Mouse (Mus musculus): Measurements from ENCODE around the gene Rplp1. TPM values are rescaled to one million over a fixed set of nuclear protein-coding genes. Genes with fewer than 3 reads are reported as not detected.

The Rplp1 gene
- polyA plus RNA-seq, 1 experiment from 2014 or later: 1,169 TPM

- peak overlapping the region; percentile 63; the same call in 1 of the 2 replicates for H3K27ac ChIP-seq
Measured at GRCm38 (mm10) chr9:61889855-61890254, 24.5 kb downstream of the Rplp1 start.

DNA sequence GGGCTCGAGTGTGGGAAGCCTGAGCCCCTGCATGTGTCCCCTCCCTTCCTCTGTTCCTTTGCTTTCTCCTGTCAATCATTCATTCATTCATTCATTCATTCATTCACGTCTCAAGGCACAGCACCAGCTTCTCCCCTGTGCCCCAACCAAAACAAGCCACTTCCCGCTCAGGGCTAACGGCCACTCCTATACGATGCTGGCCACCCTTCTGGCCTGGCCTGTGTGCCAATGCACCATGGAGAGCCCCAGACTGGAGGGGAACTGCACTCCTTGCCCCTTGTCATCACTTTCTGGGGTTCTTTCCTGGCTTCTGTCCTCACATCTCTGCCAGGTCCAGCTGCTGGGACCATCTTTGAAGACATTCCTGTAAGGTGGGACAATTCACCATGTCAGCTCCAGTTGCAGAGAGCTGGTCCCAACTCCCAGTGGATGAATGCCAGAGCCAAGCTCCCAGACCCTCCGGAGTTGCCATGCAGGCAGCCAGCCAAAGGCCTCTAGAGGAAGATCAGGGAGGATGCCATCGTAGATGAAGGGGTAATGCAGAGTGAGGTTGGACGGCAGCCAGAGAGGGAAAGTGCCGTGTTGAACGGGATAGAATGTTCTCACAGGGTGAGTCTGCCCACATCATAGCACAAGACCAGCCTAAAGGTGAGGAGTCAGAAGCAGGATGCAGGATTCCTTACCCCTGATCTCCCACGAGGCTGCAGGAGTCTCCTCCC is 26.5 kb downstream of the Rplp1 start:
- DNase-seq (ENCODE audit: low spot score) (peak; percentile 72), ATAC-seq (ENCODE audit: low FRiP score) (peak; percentile 60; the same call in 1 of the 2 replicates)
- Histone ChIP-seq H3K9me3 (ENCODE audit: control insufficient read depth, low read length) (no peaks in the 10 kb centered on the region), H3K36me3 (replicated peaks; ENCODE audit: control insufficient read depth, insufficient read depth) (no peaks in the 10 kb centered on the region), H3K4me1 (replicated peaks; ENCODE audit: control insufficient read depth, insufficient read depth, low read length) (0 out of 2 replicates have a peak, but pooled peaks cover 10% of the 10 kb centered on the region), H3K4me2 (replicated peaks) (no peak overlapping the region), H3K4me3 (replicated peaks; ENCODE audit: low read length) (no peak overlapping the region), H3K9ac (no peak overlapping the region), H3K27me3 (ENCODE audit: control insufficient read depth, insufficient read depth, low read length) (no peaks in the 10 kb centered on the region), H3K27ac (no peak overlapping the region)
- WGBS: 49% methylated on average over 11 of the region's 11 CpGs

More at GRCm38 (mm10) chr9:61889855-61890254, 24.5 kb downstream of the Rplp1 start:
- Histone ChIP-seq H3K4me3 (replicated peaks; ENCODE audit: low read length) (no peak overlapping the region), H3K9ac (no peak overlapping the region), H3K27me3 (ENCODE audit: control insufficient read depth, insufficient read depth, low read length) (no peaks in the 10 kb centered on the region), H3K9me3 (ENCODE audit: control insufficient read depth, low read length) (no peaks in the 10 kb centered on the region), H3K36me3 (replicated peaks; ENCODE audit: control insufficient read depth, insufficient read depth) (no peaks in the 10 kb centered on the region), H3K4me1 (replicated peaks; ENCODE audit: control insufficient read depth, insufficient read depth, low read length) (0 out of 2 replicates have a peak, but pooled peaks cover 6% of the 10 kb centered on the region), H3K4me2 (replicated peaks) (no peak overlapping the region)
- 30% methylated on average over 8 of the region's 8 CpGs for WGBS
- DNase-seq (ENCODE audit: low spot score): peak; percentile 56
- no peak; the same call in 1 of the 2 replicates for ATAC-seq (ENCODE audit: low FRiP score)

GRCm38 (mm10) chr9:61885964-61886363 is 28.4 kb downstream of the Rplp1 start:
- no peak overlapping the region for H3K4me3 ChIP-seq (replicated peaks; ENCODE audit: low read length)
- H3K27ac ChIP-seq: no peak overlapping the region
- H3K4me2 ChIP-seq (replicated peaks): no peak overlapping the region
- no peak overlapping the region for H3K9ac ChIP-seq
- H3K27me3 ChIP-seq (ENCODE audit: control insufficient read depth, insufficient read depth, low read length): no peaks in the 10 kb centered on the region
- H3K4me1 ChIP-seq (replicated peaks; ENCODE audit: control insufficient read depth, insufficient read depth, low read length): 0 out of 2 replicates have a peak, but pooled peaks cover 10% of the 10 kb centered on the region
- DNase-seq (ENCODE audit: low spot score) (no peak), ATAC-seq (ENCODE audit: low FRiP score) (no peak)
- no peaks in the 10 kb centered on the region for H3K9me3 ChIP-seq (ENCODE audit: control insufficient read depth, low read length)
- WGBS: 80% methylated on average over 7 of the region's 7 CpGs
- H3K36me3 ChIP-seq (replicated peaks; ENCODE audit: control insufficient read depth, insufficient read depth): no peaks in the 10 kb centered on the region

DNA sequence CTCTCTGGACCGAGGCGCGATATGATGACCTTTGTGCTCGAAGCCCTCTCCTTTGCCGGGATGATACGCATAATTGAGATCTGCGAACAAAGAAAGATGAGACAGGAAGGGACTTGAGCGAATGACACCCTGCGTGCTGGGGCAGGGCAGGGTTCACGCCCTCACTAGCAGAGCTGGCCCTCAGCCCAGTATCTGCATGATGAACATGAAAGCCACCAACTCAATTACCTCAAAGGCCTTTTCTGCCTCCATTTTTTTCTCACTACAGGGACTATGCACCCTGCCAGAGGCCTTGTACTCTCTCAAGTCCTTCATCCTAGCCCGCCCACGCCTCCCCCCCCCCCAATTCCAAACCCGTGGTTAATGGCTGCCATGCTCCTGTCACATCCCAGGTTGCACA is 29.4 kb downstream of the Rplp1 start:
- H3K27ac ChIP-seq: no peak overlapping the region
- H3K9ac ChIP-seq: no peak overlapping the region
- H3K4me3 ChIP-seq (replicated peaks; ENCODE audit: low read length): no peak overlapping the region
- 20% methylated on average over 13 of the region's 13 CpGs for WGBS
- H3K36me3 ChIP-seq (replicated peaks; ENCODE audit: control insufficient read depth, insufficient read depth): no peaks in the 10 kb centered on the region
- no peak overlapping the region for H3K4me2 ChIP-seq (replicated peaks)
- 0 out of 2 replicates have a peak, but pooled peaks cover 10% of the 10 kb centered on the region for H3K4me1 ChIP-seq (replicated peaks; ENCODE audit: control insufficient read depth, insufficient read depth, low read length)
- H3K27me3 ChIP-seq (ENCODE audit: control insufficient read depth, insufficient read depth, low read length): no peaks in the 10 kb centered on the region
- H3K9me3 ChIP-seq (ENCODE audit: control insufficient read depth, low read length): no peaks in the 10 kb centered on the region
- DNase-seq (ENCODE audit: low spot score) (no peak), ATAC-seq (ENCODE audit: low FRiP score) (no peak)

DNA sequence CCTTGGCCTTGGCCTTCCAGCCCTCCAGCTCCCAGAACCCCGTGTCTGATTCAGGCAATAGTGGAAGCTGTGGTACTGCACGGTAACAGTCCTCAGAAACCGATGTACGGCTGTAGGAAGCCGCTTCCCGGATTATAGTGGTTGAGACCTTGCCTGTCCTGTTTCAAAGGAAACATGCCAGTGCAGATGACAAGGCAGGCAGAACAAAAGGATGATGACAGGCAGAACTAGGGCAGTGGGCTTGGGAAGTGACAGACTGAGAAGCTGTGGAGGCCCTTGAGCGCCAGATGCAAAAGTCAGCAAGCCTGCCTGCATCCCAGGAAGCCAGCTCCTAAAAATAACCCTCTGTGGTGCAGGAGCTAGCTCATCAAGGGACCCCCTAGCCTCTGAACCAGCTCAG is 30.0 kb downstream of the Rplp1 start:
- no peak overlapping the region for H3K27ac ChIP-seq
- ATAC-seq (ENCODE audit: low FRiP score): no peak
- H3K27me3 ChIP-seq (ENCODE audit: control insufficient read depth, insufficient read depth, low read length): no peaks in the 10 kb centered on the region
- H3K4me2 ChIP-seq (replicated peaks): no peak overlapping the region
- 61% methylated on average over 7 of the region's 7 CpGs for WGBS
- no peaks in the 10 kb centered on the region for H3K36me3 ChIP-seq (replicated peaks; ENCODE audit: control insufficient read depth, insufficient read depth)
- no peak for DNase-seq (ENCODE audit: low spot score)
- no peak overlapping the region for H3K4me3 ChIP-seq (replicated peaks; ENCODE audit: low read length)
- H3K4me1 ChIP-seq (replicated peaks; ENCODE audit: control insufficient read depth, insufficient read depth, low read length): 0 out of 2 replicates have a peak, but pooled peaks cover 10% of the 10 kb centered on the region
- H3K9me3 ChIP-seq (ENCODE audit: control insufficient read depth, low read length): no peaks in the 10 kb centered on the region
- no peak overlapping the region for H3K9ac ChIP-seq

GRCm38 (mm10) chr9:61882179-61882578 is 32.2 kb downstream of the Rplp1 start:
- Histone ChIP-seq H3K36me3 (replicated peaks; ENCODE audit: control insufficient read depth, insufficient read depth) (no peaks in the 10 kb centered on the region), H3K27me3 (ENCODE audit: control insufficient read depth, insufficient read depth, low read length) (no peaks in the 10 kb centered on the region), H3K4me2 (replicated peaks) (no peak overlapping the region), H3K9ac (no peak overlapping the region), H3K27ac (no peak overlapping the region), H3K4me1 (replicated peaks; ENCODE audit: control insufficient read depth, insufficient read depth, low read length) (peaks cover 20% of the 10 kb centered on the region), H3K9me3 (ENCODE audit: control insufficient read depth, low read length) (no peaks in the 10 kb centered on the region), H3K4me3 (replicated peaks; ENCODE audit: low read length) (no peak overlapping the region)
- DNase-seq (ENCODE audit: low spot score): no peak
- WGBS: 57% methylated on average over 3 of the region's 3 CpGs
- no peak for ATAC-seq (ENCODE audit: low FRiP score)

- H3K27me3 ChIP-seq (ENCODE audit: control insufficient read depth, insufficient read depth, low read length): no peaks in the 10 kb centered on the region
- peak; percentile 74 for DNase-seq (ENCODE audit: low spot score)
- H3K4me2 ChIP-seq (replicated peaks): no peak overlapping the region
- H3K36me3 ChIP-seq (replicated peaks; ENCODE audit: control insufficient read depth, insufficient read depth): no peaks in the 10 kb centered on the region
- H3K4me3 ChIP-seq (replicated peaks; ENCODE audit: low read length): no peak overlapping the region
- H3K27ac ChIP-seq: no peak overlapping the region
- H3K4me1 ChIP-seq (replicated peaks; ENCODE audit: control insufficient read depth, insufficient read depth, low read length): peaks cover 27% of the 10 kb centered on the region
- H3K9ac ChIP-seq: no peak overlapping the region
- H3K9me3 ChIP-seq (ENCODE audit: control insufficient read depth, low read length): no peaks in the 10 kb centered on the region
- ATAC-seq (ENCODE audit: low FRiP score): no peak
- WGBS: 40% methylated on average over 2 of the region's 2 CpGs
Measured at GRCm38 (mm10) chr9:61878889-61879288, 35.5 kb downstream of the Rplp1 start.

DNA sequence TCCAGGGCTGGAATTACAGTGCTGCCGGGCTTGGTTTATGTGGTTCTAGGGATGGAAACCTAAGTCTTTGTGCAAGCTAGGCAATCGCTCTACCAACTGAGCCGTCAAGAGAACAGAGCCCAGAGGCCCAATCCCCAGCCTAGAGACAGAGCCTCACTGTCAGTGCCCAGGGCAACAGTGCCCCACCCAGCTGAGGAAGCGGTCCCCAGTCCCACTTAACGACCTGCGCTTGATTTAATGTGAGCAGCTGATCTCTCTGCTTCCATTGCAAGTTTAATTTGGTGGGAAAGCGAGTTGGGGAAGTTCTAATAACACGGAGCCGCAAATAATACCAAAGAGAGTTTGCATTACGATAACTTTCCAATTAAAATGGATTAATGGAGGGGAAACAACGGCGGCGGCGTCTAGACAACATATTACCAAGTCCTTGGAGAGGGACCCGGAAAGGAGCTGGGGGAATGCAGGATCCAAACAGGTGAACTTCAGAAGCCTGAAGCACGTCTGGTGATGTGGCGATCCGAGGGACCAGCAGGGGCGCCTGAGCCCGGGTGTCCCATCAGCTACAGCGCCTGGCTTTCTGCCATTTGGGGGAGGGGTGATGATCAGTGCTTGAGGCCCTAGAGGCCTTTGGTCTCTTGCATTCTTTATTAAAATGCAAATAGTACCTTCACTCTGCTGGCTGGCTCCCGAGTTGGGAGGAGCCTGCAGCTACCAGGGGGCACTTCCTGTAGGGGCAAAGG is 36.8 kb downstream of the Rplp1 start:
- H3K4me2 ChIP-seq (replicated peaks): no peak overlapping the region

DNA sequence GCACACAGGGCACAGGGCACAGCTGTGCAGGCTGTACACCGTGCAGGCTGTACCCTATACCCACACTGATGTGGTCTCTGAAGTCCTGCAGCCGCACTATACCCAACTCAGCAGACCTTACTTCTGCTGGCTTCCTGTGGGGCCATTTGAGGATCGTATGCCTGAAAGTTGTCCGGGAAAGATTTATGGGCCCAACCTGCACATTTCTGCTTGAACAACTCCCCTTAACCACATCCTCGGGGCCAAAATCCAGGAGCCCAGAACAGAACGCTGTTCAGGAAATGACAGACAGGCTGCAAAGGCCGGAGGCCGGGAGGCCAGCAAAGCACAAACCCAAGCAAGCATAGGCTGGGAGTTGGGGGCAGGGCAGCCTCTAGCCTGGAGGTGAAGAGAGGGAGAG is 41.0 kb downstream of the Rplp1 start:
- no peak overlapping the region for H3K4me2 ChIP-seq (replicated peaks)
- no peaks in the 10 kb centered on the region for H3K27me3 ChIP-seq (ENCODE audit: control insufficient read depth, insufficient read depth, low read length)
- ATAC-seq (ENCODE audit: low FRiP score) (no peak), DNase-seq (ENCODE audit: low spot score) (no peak)
- peaks cover 48% of the 10 kb centered on the region for H3K4me1 ChIP-seq (replicated peaks; ENCODE audit: control insufficient read depth, insufficient read depth, low read length)
- no peak overlapping the region; the same call in 1 of the 2 replicates for H3K27ac ChIP-seq
- H3K4me3 ChIP-seq (replicated peaks; ENCODE audit: low read length): no peak overlapping the region
- H3K9ac ChIP-seq: 0 out of 2 replicates have a peak overlapping the region, but pooled peaks have one; percentile 5
- no peaks in the 10 kb centered on the region for H3K9me3 ChIP-seq (ENCODE audit: control insufficient read depth, low read length)
- no peaks in the 10 kb centered on the region for H3K36me3 ChIP-seq (replicated peaks; ENCODE audit: control insufficient read depth, insufficient read depth)
- 34% methylated on average over 8 of the region's 8 CpGs for WGBS

More for the DNA sequence above, 36.8 kb downstream of the Rplp1 start:
- DNase-seq (ENCODE audit: low spot score) (peak; percentile 65), ATAC-seq (ENCODE audit: low FRiP score) (0 out of 2 replicates have a peak, but pooled peaks have one; percentile 54)
- Histone ChIP-seq H3K4me3 (replicated peaks; ENCODE audit: low read length) (no peak overlapping the region), H3K4me1 (replicated peaks; ENCODE audit: control insufficient read depth, insufficient read depth, low read length) (peaks cover 39% of the 10 kb centered on the region), H3K9ac (no peak overlapping the region), H3K27me3 (ENCODE audit: control insufficient read depth, insufficient read depth, low read length) (no peaks in the 10 kb centered on the region), H3K36me3 (replicated peaks; ENCODE audit: control insufficient read depth, insufficient read depth) (no peaks in the 10 kb centered on the region), H3K9me3 (ENCODE audit: control insufficient read depth, low read length) (no peaks in the 10 kb centered on the region), H3K27ac (no peak overlapping the region; the same call in 1 of the 2 replicates)
- 11% methylated on average over 22 of the region's 22 CpGs for WGBS
